Mouse (Mus musculus): ENCODE measurements around the gene Dnase1l2.
"Not testable (repeated sequence)": the region's sequence is repeated elsewhere in the genome, so short reads cannot be mapped to it uniquely, and the experiment has no call there.

Dnase1l2 gene

DNA sequence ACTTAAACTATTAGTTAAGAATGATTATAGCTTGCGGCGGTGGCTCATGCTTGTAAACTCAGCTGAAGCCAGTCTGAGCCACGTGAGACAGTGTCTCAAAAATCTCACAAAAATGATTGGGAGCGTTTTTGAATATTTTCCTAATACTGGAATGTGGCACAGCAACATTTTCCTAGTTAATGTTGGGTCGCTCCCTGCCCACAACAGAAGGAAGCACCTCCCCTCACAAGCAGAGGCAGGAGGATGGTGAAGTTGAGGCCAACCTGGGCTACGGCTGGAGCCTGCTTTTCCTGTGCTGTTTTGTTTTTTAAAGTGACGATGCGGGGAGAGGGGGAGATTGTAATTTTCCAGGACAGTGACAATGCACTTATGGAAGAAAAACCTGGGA lies 15.7 kb downstream of the Dnase1l2 start:
- peak; percentile 49 for DNase-seq

DNA sequence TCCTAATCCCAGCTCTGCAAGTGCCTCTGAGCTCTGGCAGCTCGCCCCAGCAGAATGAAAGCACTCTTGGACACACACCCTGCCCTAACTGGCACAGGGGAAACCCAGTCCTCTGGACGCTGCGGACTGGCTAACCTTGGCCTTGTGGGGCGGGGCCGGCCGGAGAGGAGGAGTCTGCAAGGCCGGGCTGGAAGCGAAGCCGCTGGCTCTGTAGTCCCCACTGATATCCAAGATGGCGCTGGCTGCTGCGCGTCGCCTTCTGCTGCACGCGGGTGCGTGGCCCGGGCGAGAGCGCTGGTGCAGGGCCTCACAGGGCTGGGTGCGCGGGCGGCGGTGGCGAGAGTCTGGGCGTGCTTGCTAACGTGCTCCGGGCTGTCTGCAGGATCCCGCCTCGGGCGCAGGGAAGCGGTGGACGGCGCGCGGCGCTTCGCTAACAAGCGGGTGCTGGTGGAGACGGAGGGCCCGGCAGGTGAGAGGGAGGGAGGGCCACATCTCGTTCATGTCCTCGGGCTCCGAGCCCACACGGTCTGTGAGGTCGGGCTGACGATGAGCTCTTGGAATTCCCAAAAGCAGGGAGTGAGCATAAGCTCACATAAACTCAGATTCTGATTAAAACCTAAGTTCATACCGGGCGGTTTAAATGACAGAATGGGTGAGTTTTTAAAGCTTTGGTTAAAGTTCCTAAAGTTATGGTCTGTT lies 16.3 kb downstream of the Dnase1l2 start, which contains the start of gene Eci1:
Gene Eci1 (plus strand): TSS at position 171 of the 699 bp plus-strand sequence.
- DNase-seq: peak; percentile 99

DNA sequence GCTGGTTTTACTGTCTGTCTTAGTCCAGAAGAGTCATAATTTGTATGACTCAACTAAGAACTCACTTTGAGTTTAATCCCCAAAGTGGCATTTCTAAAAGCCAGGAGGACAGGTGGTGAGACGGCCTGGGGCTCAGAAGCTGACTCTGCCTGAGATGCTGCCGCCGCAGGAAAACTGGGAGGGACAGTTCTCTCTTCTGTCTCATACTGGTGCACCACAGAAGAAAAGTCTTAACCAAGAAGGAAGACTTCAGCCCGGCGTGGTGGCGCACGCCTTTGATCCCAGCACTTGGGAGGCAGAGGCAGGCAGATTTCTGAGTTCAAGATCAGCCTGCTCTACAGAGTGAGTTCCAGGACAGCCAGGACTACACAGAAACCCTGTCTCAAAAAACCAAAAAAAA lies 17.0 kb downstream of the Dnase1l2 start:
- DNase-seq: no peak

- not testable (repeated sequence) for DNase-seq
Observed at GRCm38 (mm10) chr17:24425326-24425725, 17.6 kb downstream of the Dnase1l2 start.

GRCm38 (mm10) chr17:24424489-24424888 lies 18.4 kb downstream of the Dnase1l2 start:
- DNase-seq: no peak

- no peak for DNase-seq
Observed at GRCm38 (mm10) chr17:24423114-24423513, 19.8 kb downstream of the Dnase1l2 start.

GRCm38 (mm10) chr17:24416051-24416652 lies 26.8 kb downstream of the Dnase1l2 start:
- DNase-seq: peak; percentile 28

DNA sequence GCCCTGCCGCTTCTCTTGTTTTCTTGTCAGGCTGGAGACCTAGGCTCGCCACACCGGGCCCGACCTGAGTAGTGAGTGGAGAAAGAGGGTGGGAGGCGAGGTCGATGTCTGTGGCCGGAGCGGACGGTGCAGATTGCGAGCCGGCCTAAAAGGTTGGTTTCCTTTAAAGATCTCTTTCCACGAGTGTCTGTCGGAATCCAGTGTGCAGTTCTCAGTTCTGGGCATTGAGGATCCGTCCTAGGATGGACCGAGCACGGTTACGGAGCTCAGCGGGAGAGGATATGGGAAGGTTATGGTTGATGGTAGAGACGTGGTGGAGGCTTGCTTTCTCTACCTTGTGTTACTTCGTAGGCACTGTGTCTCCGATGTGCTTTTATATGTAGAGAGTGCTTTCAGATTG lies 27.9 kb downstream of the Dnase1l2 start:
- no peak for DNase-seq

- DNase-seq: peak; percentile 94
Observed at GRCm38 (mm10) chr17:24414230-24414976, 28.5 kb downstream of the Dnase1l2 start, which contains the start of gene Rnps1. Gene Rnps1, plus strand, starts transcription at chr17:24414565.

DNA sequence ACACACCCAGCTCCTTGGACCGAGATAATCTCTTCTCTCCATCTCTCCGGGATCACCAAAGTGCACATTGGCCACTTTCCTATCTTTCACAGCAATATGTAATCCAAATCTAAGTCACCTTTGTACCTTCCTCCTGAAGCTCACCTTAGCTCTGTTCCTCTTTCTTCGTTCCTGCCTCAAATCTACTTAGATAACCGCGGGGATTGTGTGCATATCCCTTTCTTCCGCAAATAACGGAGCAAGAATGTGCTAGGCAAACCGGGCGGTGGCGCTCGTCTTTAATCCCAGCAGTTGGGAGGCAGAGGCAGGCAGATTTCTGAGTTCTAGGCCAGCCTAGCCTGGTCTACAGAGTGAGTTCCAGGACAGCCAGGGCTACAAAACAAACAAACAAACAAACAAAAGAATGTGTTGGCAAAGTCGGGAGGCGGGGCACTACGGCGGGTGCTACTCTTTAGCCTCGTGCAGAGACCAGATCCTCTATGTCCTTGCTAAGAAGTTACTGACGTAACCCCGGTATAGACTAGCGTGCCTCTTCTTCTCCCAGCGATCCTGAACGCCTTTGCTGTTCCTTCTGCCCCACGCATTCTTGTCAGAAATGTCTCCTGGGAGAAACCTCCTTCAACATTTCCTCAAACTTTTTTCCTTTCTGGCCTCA lies 29.2 kb downstream of the Dnase1l2 start:
- no peak for DNase-seq

DNA sequence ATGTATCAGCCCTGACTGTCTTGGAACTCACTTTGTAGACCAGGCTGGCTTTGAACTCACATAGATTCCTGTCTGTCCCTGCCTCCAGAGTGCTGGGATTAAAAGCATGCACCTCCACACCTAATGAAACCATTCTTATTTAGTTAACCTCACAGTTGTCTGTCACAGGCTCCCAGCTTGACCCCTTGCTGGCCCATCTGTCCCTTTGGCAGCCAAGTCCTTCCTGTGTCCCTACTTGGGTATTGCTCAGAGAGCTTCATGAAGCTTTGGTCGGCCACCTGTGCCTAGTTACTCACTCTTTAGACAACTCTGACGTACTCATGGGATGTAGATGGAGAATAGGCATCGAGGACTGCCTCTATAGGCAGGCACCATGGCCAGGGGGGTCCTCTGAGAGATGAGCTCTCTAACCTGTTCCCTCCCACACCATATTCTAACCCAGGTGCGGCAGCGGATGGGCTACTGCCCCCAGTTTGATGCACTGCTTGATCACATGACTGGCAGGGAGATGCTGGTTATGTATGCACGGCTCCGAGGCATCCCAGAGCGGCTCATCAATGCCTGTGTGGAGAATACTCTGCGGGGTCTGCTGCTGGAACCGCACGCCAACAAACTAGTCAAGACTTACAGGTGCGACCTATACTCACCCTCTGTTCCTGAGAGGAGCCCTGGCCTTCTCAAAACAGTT lies 35.6 kb downstream of the Dnase1l2 start:
- DNase-seq: no peak

- no peak for DNase-seq
Observed at GRCm38 (mm10) chr17:24402371-24402770, 40.5 kb downstream of the Dnase1l2 start.

DNA sequence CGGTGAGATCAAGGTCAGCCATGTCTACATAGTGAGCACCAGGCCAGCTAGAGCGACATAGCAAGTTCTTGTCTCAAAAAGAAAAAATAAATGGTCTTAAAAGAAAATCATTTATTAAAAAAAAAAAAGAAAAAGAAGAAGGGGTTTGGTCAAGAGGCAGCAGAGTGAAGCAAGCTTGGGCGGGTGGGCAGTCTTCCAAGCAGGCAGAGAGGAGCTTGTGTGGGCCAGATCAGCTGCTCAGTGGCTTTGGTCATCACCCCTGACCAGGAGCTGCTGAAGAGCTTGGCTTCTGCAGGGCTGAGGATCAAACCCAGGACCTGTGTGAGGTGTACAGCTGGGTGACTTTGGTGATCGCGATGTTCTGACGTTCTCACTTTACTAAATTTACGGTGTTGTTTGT lies 48.4 kb downstream of the Dnase1l2 start:
- DNase-seq: no peak

DNA sequence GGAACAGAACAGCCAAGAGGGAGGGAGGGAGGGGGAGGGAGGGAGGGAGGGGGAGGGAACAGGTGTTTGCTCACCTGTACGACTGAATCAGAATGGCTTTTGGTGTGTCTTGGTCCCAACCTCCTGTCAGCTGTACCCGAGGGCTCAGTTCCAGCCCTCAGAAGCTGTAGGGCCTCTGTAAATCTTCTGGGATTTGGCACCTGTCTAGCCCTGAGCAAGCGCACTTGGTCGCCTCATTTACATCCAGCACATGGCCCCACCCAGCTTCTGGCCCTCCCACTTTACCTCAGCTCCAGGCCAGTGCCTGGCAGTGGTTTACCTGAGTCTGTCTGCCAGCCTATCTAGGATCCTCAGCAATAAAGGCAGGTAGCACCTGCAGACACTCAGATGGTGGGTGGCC lies 49.4 kb downstream of the Dnase1l2 start:
- no peak for DNase-seq

DNA sequence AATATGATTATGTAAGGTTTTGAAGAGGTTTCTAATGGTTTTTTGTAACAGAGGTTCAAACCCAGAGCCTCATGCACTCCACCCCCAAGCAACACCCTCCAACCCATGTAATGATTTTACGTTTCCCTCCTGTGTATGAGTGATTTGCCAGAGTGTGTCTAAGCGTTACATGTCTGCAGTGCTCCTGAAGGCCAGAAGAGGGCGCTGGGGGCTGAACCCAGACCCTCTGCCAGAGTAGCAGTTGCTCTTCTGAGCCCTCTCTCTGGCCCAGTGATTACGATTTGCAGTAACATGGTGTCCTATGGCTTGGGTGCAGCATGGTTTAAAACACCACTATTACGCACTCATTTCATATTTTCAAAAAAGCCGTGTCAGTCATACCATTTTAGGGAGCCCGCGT lies 51.8 kb downstream of the Dnase1l2 start:
- no peak for DNase-seq
